Mouse (Mus musculus): ENCODE results near the gene Anxa3.

Gene Anxa3

DNA sequence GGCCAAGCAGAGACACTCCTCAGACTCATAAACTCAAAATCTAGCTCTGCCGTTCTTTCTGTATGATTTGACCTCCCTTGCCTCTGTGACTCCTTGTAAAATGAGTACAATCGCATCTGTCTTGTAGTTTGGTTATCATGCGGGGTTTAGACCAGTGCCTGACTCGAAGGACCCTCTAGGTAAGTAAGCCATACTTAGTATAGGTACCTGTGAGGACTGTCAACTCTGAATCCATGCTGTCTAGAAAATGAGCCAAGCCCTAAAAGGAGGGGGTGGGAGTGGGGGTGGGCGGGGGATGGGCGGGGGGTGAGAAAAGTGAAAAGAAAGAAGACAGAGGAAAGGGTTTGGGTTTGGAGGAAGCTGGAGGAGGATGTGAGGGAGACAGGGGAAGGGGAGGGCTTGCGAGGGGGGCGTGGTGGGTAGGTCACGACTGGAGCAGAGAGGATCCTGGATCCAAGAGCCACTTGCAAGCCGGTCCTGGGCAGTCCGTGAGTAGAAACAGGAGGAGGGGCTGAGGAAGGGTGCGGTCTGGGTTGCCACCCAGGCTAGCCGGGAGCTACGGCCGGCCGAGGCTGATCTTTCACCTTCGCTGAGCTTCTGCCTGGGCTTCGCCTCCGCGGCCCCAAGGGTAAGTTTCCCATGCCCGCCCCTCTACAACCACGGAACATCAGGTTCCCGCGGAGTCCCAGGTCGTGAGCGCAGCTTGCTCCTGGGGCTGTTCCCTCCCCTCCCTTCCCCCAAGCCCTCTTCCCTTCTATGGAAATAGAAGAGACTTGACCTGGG is at the start of gene Anxa3:
TSS of gene Anxa3 (plus strand) at position 404 of the 783 bp plus-strand sequence.
- peak in 1 of 2 experiments; percentile 8 for DNase-seq

GRCm38 (mm10) chr5:96747195-96747984 is 45.7 kb upstream of the Anxa3 start:
- DNase-seq = peak in 1 of 2 experiments; percentile 13

DNA sequence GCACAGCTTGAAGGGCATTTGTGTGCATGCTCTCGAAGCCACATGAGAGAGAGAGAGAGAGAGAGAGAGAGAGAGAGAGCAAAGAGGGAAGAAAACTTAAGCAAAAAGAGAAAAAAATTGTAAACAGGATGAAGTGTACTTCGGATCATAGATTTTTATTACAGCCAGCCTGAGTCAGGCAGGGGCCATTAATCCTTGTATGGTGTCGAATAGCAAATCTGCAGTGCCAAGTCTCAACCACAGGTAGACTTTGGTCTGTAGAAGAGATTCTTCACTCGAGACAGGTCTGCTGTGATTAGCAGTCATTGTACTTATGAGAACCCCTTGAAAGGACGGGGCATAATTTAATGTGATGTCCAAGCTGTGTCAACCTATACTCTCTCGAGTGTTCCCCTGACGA is 35.5 kb upstream of the Anxa3 start:
- no peak for DNase-seq

DNA sequence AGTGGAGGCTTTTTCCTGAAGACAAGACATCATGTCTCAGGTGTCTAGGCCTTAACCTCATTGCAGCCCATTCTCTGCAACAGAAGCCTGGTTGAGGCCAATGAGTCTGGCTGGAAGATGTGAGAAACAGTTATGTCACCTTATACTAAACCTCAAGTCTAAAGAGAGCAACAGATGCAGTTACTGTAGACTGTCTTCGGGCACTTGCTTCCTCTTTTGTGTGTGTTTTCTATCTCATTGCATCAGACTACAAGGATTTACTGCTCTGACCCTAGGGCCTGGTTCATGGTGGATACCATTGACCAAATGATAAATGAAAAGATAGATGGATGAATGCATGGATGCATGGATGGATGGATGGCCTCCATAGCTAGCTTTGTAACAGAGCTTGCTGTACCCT is 31.1 kb upstream of the Anxa3 start:
- no peak for DNase-seq

- peak; percentile 82 to 86 for DNase-seq
These were observed 24.2 kb upstream of the Anxa3 start for GRCm38 (mm10) chr5:96768846-96769471.

GRCm38 (mm10) chr5:96783506-96784288 is 9.4 kb upstream of the Anxa3 start:
- DNase-seq = no peak

- DNase-seq = peak; percentile 16 to 74
These were observed 8.0 kb upstream of the Anxa3 start for GRCm38 (mm10) chr5:96785096-96785495.

- DNase-seq = no peak
These were observed 717 bp upstream of the Anxa3 start for GRCm38 (mm10) chr5:96792422-96792821.

- DNase-seq = no peak
These were observed 955 bp downstream of the Anxa3 start for GRCm38 (mm10) chr5:96793953-96794635.

DNA sequence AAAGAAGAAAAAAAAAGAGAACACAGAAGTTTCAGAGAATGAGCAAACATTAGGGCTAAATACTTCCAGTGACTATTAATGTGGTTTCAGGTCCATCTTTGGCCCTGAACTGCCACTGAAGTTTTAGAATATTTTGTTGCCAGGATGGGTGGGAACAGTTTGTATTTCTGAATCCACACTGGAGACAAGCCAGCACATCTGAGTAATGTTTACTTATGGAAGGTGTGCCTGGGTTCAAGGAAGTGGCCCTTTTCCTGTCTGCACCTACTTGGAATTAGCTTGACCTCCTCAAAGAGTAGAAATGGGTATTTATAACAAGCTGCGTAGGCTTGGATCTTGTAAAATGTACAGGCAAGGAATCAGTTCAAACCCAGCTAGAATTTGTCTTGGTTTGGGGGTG is 2.6 kb downstream of the Anxa3 start:
- DNase-seq = no peak

DNA sequence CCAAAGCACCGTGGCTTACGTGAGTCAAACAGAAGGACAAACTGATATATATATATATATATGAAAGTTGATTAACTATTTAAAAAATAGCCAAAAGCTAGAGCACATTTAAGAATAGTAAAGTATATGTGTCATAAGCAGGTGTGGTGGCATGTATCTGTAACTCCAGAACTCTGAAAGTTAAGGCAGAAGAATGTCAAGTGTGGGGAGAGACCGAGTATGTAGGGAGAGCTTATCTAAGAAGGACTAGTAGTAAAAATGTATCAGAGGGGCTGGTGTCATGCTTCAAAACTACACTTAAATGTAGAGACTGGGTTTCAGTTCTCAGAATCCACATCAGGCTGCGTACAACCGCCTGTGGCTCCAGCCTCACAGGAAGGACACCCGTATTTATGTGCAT is 4.3 kb downstream of the Anxa3 start:
- DNase-seq = no peak

- no peak for DNase-seq
These were observed 6.0 kb downstream of the Anxa3 start for GRCm38 (mm10) chr5:96799165-96799564.

GRCm38 (mm10) chr5:96799969-96800368 is 6.8 kb downstream of the Anxa3 start:
- DNase-seq = no peak

DNA sequence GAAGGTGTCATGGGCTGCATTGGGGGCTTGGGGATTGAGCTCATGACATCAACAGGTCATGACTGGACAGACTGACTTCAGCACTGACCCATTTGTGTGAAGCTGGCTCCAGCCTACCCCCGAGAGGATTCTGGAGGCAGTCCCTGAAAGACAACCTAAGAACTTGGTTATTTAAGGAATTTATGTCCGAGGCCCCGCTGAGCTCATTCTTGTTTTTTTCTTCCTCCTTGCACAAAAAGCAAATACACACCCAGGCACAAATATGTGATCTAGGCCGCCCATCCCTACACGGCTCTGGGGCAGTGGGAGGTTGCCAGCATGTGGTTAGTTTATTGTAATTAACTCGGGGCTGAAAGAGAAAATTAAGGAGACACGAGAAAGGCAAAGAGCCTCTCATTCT is 9.0 kb downstream of the Anxa3 start:
- DNase-seq = no peak

DNA sequence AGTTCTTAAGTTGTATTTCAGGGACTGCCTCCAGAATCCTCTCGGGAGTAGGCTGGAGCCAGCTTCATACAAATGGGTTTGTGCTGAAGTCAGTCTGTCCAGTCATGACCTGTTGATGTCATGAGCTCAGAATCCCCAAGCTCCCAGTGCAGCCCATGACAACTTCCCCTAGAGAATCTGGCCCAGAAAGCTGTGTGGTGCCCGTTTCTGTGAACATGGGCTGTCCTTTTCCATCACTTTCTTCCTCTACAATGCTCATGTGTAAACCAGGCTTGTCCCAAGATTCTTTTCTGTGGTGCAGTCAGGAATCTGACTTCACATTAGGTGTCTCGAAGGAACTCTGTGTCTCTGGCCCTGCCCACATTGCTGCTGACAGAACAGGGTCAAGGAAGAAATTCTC is 10.0 kb downstream of the Anxa3 start:
- no peak for DNase-seq

GRCm38 (mm10) chr5:96804304-96804703 is 11.2 kb downstream of the Anxa3 start:
- DNase-seq = no peak

DNA sequence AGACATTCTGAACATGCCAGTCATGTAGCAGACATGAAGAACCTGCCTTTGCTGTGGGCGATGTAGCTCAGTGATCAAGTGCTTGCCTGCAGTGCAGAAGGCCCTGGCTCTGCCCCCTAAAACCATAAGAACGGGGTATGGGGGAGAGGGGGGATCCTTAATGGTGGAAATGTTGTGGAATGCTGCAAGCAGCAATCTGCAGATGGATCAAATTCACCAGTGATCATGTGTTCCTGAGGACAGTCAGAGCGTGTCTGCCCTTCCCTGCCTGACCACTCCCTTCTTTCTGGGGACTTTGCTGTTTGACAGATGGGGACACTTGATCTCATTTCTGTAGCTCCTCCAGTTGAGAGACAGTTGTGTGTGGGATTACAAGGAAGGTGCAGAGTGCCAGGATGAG is 11.7 kb downstream of the Anxa3 start:
- DNase-seq = no peak

DNA sequence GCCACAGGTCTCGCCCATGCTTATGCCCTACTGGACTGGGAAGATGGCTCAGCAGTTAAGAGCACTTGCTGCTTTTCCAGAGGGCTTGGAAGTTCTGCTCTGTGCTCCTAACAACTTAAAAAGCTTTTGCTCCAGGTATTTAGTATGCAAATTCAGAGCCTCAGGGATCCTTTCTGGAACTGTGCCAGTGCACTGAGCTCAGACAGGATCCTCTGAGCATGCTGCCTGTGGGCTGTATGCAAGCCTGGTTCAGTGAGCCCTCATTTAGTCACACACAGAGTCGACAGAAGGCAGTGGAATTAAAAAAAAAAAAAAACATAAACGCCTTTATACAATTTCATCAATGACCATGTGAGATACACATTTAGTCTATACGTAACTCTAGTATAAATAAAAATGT is 17.5 kb downstream of the Anxa3 start:
- DNase-seq = peak; percentile 9 to 14

DNA sequence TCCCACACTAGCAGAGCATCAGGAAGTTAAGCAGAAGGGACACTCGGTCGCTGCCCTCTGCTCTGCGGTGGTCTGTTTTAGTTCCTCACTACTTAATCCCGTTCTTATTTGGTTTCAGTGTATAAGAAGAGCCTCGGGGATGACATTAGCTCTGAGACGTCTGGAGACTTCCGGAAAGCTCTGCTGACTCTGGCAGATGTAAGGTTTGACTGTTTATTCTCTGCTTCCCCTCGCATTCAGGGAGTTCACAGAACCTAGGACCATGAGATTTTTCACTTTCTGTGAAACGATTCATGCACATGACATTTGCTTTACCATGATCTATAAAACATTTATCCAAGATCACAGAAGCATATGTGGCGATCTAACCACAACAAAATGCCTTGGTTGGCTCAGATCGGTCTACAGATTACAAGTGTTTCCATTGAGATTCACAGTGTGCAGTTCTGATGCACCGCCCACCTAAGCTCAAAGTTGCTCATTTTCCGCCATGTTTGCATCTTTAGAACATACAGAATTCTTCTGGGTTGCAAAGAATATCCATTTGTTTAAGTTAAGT is 31.7 kb downstream of the Anxa3 start:
- no peak for DNase-seq

DNA sequence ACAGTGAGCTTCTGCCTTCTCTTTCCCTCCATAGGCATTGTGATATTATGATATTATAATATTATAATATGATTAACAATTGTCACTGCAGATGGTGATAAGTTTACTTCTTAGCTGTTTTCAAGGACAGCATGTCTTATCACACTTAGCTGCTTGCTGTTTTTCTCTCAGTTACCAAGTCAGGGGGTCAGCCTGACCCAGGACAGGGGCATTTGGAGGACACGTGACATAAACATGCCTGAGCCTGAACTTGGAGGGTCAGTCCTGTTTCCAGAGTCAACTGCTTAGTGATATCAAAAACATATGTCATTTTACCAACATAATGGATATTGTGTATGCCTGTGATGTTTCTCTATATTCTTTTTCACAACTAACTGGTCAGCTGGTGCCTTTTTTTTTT is 34.0 kb downstream of the Anxa3 start:
- DNase-seq = no peak

DNA sequence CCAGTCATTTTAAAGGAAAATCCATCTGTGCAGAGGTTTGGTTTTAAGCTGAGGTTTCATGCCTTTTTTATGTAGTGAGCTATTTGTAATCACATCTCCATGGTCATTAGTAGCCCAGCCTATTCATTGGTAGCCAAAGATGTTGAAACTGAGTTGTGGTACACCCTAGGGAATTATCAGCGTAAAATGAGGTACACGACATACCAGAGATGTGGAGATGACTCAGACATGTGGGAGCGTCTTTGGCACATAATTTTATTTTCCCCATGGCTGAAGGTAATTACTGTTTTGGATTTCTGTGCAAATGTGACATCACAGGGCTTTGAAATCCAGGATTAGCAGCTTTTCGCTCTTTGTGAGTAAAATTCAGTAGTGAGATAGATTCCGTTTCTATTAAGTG is 41.2 kb downstream of the Anxa3 start:
- DNase-seq = no peak

DNA sequence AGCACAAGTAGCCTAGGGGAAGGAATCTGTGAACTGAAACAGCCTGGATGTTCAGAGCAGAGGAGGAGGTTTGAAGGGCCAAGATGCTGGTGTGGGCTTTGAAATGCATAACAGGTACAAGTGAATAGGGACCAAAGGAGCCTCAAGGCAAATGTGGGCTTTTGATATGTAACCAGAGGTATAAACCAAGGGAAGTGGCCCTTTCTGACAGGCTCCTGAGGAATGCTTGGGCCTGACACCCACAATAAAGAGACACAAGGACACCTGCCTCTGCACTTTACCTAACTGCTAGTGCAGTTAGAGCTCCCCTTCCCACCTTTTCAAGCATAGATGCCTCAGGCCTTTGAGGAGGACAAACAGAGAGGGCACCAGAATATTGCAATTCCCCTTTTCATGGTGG is 54.8 kb downstream of the Anxa3 start:
- DNase-seq = no peak

Measured in cerebellum, postnatal 14 days (tissue).